Mouse (Mus musculus) stomach, embryonic 16.5 days (tissue): Measurements from ENCODE around the gene Creld2. TPM values are rescaled to one million over a fixed set of nuclear protein-coding genes. Genes with fewer than 3 reads are reported as not detected.

Experiments used
- ATAC-seq: fragments of 200-750 bp; cut with Nextera tagmentation; 2 replicates; pipeline ENCODE4 v1.8.0; 2017; ENCODE audit warnings: moderate number of reproducible peaks, moderate TSS enrichment; ENCODE audit not compliant: insufficient read depth, low FRiP score
- H3K27ac ChIP-seq: fragments of 300-500 bp; sonication (generic); 2 replicates; pipeline ENCODE4 v1.5.1; 2014; ENCODE audit warnings: low read length
- H3K27me3 ChIP-seq: fragments of 300-500 bp; sonication (generic); 2 replicates; pipeline ENCODE4 v1.6.1; 2014; ENCODE audit warnings: low read length, control low read depth, mixed read lengths; ENCODE audit not compliant: control insufficient read depth, insufficient read depth
- H3K36me3 ChIP-seq: fragments of 300-500 bp; sonication (generic); 2 replicates; pipeline ENCODE4 v1.6.1; 2014; ENCODE audit warnings: low read length; ENCODE audit not compliant: control insufficient read depth, insufficient read depth
- H3K4me1 ChIP-seq: fragments of 300-500 bp; sonication (generic); 2 replicates; pipeline ENCODE4 v1.6.1; 2014; ENCODE audit warnings: low read length, control low read depth, mixed read lengths; ENCODE audit not compliant: control insufficient read depth, insufficient read depth
- H3K4me2 ChIP-seq: fragments of 300-500 bp; sonication (generic); 2 replicates; pipeline ENCODE4 v1.6.1; 2014; ENCODE audit warnings: low read depth, low read length, mixed read lengths
- H3K4me3 ChIP-seq: fragments of 300-500 bp; sonication (generic); replicated peaks from 2 replicates; pipeline ENCODE4 v1.5.1; 2014; ENCODE audit warnings: mild to moderate bottlenecking, low read length
- H3K9ac ChIP-seq: fragments of 300-500 bp; sonication (generic); 2 replicates; pipeline ENCODE4 v1.6.1; 2014; ENCODE audit warnings: low read length
- H3K9me3 ChIP-seq: fragments of 300-500 bp; sonication (generic); replicated peaks from 2 replicates; pipeline ENCODE4 v1.6.1; 2016; ENCODE audit warnings: low read length, control low read depth; ENCODE audit not compliant: control insufficient read depth
- WGBS: fragments of 180-500 bp; shearing (Covaris S2); extraction: QIAGEN DNeasy Blood & Tissue Kit; methylation state at CpG from one replicate; pipeline ENCODE4 v1.1.7; 2014; 5-methylcytosine and 5-hydroxymethylcytosine counted together
- polyA plus RNA-seq: library from polyadenylated mRNA; unstranded; fragments of >200 nt; fragmentation: Nextera tagmentation; extraction: Ambion mirVana; gene quantifications from 2 replicates; pipeline ENCODE4 v1.2.1, GENCODE M21; 2015

The Creld2 gene
- polyA plus RNA-seq, 1 experiment from 2014 or later, result 105 TPM

DNA sequence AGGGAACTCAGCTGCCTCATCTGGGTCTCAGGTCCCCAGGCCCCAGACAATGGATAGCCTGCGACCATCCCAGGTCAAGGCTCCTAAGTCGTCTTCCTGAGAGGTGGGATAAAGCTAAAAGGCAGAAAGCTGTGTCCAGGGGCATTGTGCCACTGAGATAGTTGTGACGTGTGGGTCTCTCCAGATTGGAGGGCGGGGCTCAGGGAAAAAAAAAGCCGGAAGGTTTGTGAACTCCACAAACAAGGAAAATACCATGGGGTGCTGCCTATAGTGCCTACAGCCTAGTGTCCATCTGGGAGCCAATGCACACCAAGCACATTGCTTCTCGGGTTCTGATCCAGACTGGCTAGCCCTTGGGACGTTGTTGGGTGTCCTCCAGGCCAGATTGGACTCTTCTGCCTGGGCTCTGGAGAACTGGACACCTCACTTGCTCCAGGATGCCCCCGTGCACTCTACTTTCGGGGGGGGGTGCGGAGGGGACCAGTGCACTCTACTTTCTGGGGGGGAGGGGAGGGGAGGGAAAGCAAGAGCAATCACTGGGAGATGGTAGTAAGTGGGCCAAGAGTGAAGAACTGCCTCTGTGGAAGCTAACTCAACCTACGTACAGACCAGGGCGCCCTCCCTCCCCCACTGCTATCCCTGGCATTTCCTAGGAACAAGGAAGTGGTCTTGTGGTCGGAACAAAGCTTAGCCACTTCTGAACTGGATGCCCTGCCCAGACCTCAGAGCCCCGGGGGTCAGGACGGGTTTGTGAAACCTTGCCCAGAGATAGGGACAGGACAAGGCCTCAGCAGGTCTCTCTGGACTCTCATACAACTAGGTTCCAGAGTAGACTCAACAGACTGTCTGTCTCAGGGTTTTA, 35.8 kb downstream of the Creld2 start:
- no peaks in the 10 kb centered on the region for H3K27me3 ChIP-seq
- no peaks in the 10 kb centered on the region for H3K36me3 ChIP-seq
- H3K4me1 ChIP-seq, result peaks cover 41% of the 10 kb centered on the region
- 65% methylated on average over 15 of the region's 15 CpGs for WGBS
- H3K9ac ChIP-seq, result peak overlapping the region; percentile 42; the same call in 1 of the 2 replicates
- H3K4me3 ChIP-seq, result no peak overlapping the region
- no peak overlapping the region for H3K27ac ChIP-seq
- H3K4me2 ChIP-seq, result no peak overlapping the region
- no peak for ATAC-seq
- no peaks in the 10 kb centered on the region for H3K9me3 ChIP-seq

DNA sequence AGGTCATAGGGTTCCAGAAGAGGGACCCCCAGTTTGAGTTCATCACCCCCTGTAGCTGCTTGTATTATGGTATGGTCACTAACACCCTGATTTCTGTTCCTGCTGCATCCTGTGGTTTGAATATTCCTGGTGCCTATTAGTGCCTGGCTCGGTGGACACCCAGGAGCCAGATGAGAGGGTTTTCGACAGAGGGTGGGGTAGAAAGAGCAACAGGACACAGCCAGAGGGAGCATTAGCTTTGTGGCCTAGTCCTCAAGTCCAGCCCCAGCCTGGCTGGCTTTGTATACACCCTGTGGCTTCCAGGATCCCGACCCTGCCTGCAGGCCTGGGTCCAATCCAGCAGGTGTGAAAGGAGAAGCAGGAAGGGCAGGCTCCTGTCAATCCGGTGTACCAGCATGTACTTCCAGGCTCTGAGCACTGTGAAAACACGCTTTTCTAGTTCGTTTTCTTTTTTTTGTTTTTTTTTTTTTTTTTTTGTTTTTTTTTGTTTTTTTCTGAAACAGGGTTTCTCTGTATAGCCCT, 36.5 kb downstream of the Creld2 start:
- 70% methylated on average over 6 of the region's 6 CpGs for WGBS
- H3K27me3 ChIP-seq, result no peaks in the 10 kb centered on the region
- peaks cover 34% of the 10 kb centered on the region for H3K4me1 ChIP-seq
- H3K27ac ChIP-seq, result peak overlapping the region; percentile 21; the same call in 1 of the 2 replicates
- peak overlapping the region; percentile 1; the same call in 1 of the 2 replicates for H3K9ac ChIP-seq
- no peaks in the 10 kb centered on the region for H3K9me3 ChIP-seq
- no peak overlapping the region for H3K4me3 ChIP-seq
- ATAC-seq, result no peak
- H3K4me2 ChIP-seq, result no peak overlapping the region
- no peaks in the 10 kb centered on the region for H3K36me3 ChIP-seq

GRCm38 (mm10) chr15:88856613-88857012, 37.2 kb downstream of the Creld2 start:
- 81% methylated on average over 5 of the region's 5 CpGs for WGBS
- ATAC-seq, result no peak
- no peaks in the 10 kb centered on the region for H3K27me3 ChIP-seq
- no peaks in the 10 kb centered on the region for H3K9me3 ChIP-seq
- H3K27ac ChIP-seq, result no peak overlapping the region
- H3K4me1 ChIP-seq, result peaks cover 33% of the 10 kb centered on the region
- no peak overlapping the region for H3K9ac ChIP-seq
- H3K36me3 ChIP-seq, result no peaks in the 10 kb centered on the region
- no peak overlapping the region for H3K4me2 ChIP-seq
- no peak overlapping the region for H3K4me3 ChIP-seq

DNA sequence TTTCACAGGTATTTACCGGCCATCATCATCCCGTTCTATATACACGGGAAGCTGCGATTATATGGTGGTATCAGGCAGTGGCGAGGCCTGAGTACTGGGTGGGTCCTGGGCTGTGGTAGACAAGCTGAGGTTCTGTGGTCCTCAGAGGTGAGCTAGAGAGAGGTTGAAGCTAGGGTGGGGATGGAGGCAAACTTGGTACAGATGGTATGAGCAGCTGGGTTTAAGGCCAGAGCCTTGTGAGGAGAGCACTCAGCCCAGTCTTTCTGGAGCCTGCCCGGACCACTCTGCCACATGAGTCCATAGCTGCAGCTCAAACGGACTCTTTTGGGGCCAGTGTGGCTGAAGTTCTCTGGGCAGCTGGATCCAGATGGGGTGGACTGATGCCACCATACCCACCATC, 37.9 kb downstream of the Creld2 start:
- Histone ChIP-seq H3K36me3 (no peaks in the 10 kb centered on the region), H3K9ac (no peak overlapping the region), H3K27ac (no peak overlapping the region), H3K4me1 (peaks cover 30% of the 10 kb centered on the region), H3K27me3 (no peaks in the 10 kb centered on the region), H3K4me2 (no peak overlapping the region), H3K9me3 (no peaks in the 10 kb centered on the region), H3K4me3 (no peak overlapping the region)
- no peak for ATAC-seq
- WGBS, result 90% methylated on average over 7 of the region's 7 CpGs

DNA sequence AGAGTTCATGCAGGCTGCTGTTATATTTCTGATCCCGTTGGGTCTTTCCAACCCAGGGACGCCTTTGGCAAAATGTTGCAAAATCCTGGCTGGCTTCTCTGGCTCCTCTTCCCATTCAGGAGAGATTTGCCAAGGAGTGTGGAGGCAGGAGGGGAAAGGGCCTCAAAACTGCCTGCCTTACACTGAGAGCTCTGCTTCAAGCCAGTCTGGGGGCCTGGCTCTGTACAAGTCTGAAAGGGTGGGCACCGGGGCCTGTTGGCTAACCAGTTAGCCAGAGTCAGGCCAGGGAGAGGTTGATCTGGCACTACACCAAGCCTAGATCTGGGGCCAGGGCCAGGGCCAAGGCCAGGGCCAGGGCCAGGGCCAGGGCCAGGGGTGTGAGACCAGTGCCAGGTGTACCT, 38.7 kb downstream of the Creld2 start:
- H3K36me3 ChIP-seq, result no peaks in the 10 kb centered on the region
- no peaks in the 10 kb centered on the region for H3K27me3 ChIP-seq
- H3K4me3 ChIP-seq, result no peak overlapping the region
- no peak for ATAC-seq
- H3K4me2 ChIP-seq, result no peak overlapping the region
- H3K27ac ChIP-seq, result no peak overlapping the region
- H3K9me3 ChIP-seq, result no peaks in the 10 kb centered on the region
- WGBS, result 84% methylated on average over 3 of the region's 3 CpGs
- H3K4me1 ChIP-seq, result peaks cover 24% of the 10 kb centered on the region
- H3K9ac ChIP-seq, result 0 out of 2 replicates have a peak overlapping the region, but pooled peaks have one; percentile 23

GRCm38 (mm10) chr15:88858707-88859106, 39.3 kb downstream of the Creld2 start:
- no peak for ATAC-seq
- Histone ChIP-seq H3K4me3 (no peak overlapping the region), H3K27me3 (no peaks in the 10 kb centered on the region), H3K9me3 (no peaks in the 10 kb centered on the region), H3K9ac (no peak overlapping the region), H3K27ac (peak overlapping the region; percentile 43), H3K4me2 (no peak overlapping the region), H3K36me3 (no peaks in the 10 kb centered on the region), H3K4me1 (peaks cover 24% of the 10 kb centered on the region)
- 71% methylated on average over 2 of the region's 2 CpGs for WGBS

- WGBS, result 63% methylated on average over 8 of the region's 8 CpGs
- no peak for ATAC-seq
- Histone ChIP-seq H3K27me3 (no peaks in the 10 kb centered on the region), H3K4me1 (peaks cover 24% of the 10 kb centered on the region), H3K27ac (no peak overlapping the region), H3K4me3 (no peak overlapping the region), H3K36me3 (no peaks in the 10 kb centered on the region), H3K9me3 (no peaks in the 10 kb centered on the region), H3K9ac (0 out of 2 replicates have a peak overlapping the region, but pooled peaks have one; percentile 32), H3K4me2 (no peak overlapping the region)
Observed at GRCm38 (mm10) chr15:88859206-88859970, 39.9 kb downstream of the Creld2 start.

- Histone ChIP-seq H3K27ac (no peak overlapping the region; the same call in 1 of the 2 replicates), H3K4me2 (no peak overlapping the region), H3K9me3 (no peaks in the 10 kb centered on the region), H3K9ac (no peak overlapping the region), H3K27me3 (no peaks in the 10 kb centered on the region), H3K4me3 (no peak overlapping the region), H3K36me3 (peaks cover 6% of the 10 kb centered on the region; the same call in 1 of the 2 replicates), H3K4me1 (peaks cover 22% of the 10 kb centered on the region)
- WGBS, result 87% methylated on average over 3 of the region's 3 CpGs
- ATAC-seq, result no peak
Observed at GRCm38 (mm10) chr15:88860781-88861180, 41.3 kb downstream of the Creld2 start.
